Mouse (Mus musculus): ENCODE data around the gene 4930407I10Rik. TPM values are rescaled to one million over a fixed set of nuclear protein-coding genes. Genes with fewer than 3 reads are reported as not detected.

Gene 4930407I10Rik
- polyA plus RNA-seq, 1 experiment: not detected

DNA sequence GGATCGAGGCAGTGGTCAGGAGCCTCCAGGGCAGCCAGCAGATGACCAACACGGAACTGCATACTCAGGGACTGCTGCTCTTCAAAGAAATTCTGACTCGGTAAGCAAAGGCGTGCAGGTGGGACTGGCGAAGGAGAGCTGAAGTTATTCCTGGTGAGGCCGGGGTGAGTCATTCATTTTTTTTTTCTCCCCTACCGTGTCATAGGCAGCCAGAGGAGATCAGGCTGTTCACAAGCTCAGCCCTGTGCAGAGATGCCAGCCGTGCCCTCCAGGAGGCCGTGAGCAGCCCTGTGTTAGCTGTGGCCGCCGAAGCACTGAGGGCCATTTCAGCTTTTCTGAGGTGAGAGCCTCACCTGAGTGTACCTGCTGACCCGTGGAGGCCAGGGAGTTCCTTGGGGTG lies 27.2 kb downstream of the 4930407I10Rik start:
- no peak overlapping the region for H3K27ac ChIP-seq (ENCODE audit: insufficient read depth, low read length)
- H3K4me1 ChIP-seq (ENCODE audit: control insufficient read depth, insufficient read depth, low read length): no peaks in the 10 kb centered on the region
- TF ChIP-seq CTCF (IDR thresholded peaks at IDR 0.05; ENCODE audit: low read depth, low read length): no peak
- TF ChIP-seq EP300 (IDR thresholded peaks at IDR 0.05; ENCODE audit: insufficient read depth, low read depth, low read length): no peak
- no peak for TF ChIP-seq POLR2A (IDR thresholded peaks at IDR 0.05; ENCODE audit: insufficient read depth, low read length)
- no peak overlapping the region for H3K4me3 ChIP-seq (ENCODE audit: low read depth, low read length)
- H3K27me3 ChIP-seq (ENCODE audit: control insufficient read depth, insufficient read depth, low read length, poor library complexity, severe bottlenecking): no peaks in the 10 kb centered on the region
- H3K36me3 ChIP-seq (ENCODE audit: control insufficient read depth, insufficient read depth, low read length, poor library complexity, severe bottlenecking): no peaks in the 10 kb centered on the region
- no peaks in the 10 kb centered on the region for H3K9me3 ChIP-seq (replicated peaks; ENCODE audit: control insufficient read depth, insufficient read depth, low read length, poor library complexity, severe bottlenecking)
- H3K9ac ChIP-seq (ENCODE audit: low read depth, poor library complexity, severe bottlenecking): no peak overlapping the region

DNA sequence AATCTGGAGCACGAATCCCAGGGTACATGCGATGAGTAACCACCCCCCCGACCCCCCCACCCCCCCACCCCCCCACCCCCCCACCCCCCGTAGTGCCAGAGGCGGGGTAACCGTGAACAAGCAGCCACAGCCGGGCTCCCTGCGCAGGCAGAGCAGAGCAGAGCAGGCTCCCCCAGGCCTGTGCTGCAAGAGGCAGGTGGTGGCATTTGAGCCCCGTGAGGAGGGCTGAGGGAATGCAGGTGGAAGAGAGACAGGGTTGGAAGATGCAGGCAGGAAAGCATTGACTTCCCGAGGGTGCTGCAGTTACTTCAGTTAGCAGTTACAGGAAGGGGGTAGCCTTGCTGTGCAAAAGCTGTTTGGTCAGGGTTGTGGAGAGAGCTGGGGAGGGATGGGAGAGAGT lies 28.3 kb downstream of the 4930407I10Rik start:
- Histone ChIP-seq H3K4me1 (ENCODE audit: control insufficient read depth, insufficient read depth, low read length) (no peaks in the 10 kb centered on the region), H3K4me3 (ENCODE audit: low read depth, low read length) (no peak overlapping the region), H3K9ac (ENCODE audit: low read depth, poor library complexity, severe bottlenecking) (no peak overlapping the region), H3K27ac (ENCODE audit: insufficient read depth, low read length) (no peak overlapping the region), H3K27me3 (ENCODE audit: control insufficient read depth, insufficient read depth, low read length, poor library complexity, severe bottlenecking) (no peaks in the 10 kb centered on the region), H3K36me3 (ENCODE audit: control insufficient read depth, insufficient read depth, low read length, poor library complexity, severe bottlenecking) (no peaks in the 10 kb centered on the region), H3K9me3 (replicated peaks; ENCODE audit: control insufficient read depth, insufficient read depth, low read length, poor library complexity, severe bottlenecking) (no peaks in the 10 kb centered on the region)
- TF ChIP-seq POLR2A (IDR thresholded peaks at IDR 0.05; ENCODE audit: insufficient read depth, low read length): no peak
- TF ChIP-seq EP300 (IDR thresholded peaks at IDR 0.05; ENCODE audit: insufficient read depth, low read depth, low read length): no peak
- TF ChIP-seq CTCF (IDR thresholded peaks at IDR 0.05; ENCODE audit: low read depth, low read length): no peak

DNA sequence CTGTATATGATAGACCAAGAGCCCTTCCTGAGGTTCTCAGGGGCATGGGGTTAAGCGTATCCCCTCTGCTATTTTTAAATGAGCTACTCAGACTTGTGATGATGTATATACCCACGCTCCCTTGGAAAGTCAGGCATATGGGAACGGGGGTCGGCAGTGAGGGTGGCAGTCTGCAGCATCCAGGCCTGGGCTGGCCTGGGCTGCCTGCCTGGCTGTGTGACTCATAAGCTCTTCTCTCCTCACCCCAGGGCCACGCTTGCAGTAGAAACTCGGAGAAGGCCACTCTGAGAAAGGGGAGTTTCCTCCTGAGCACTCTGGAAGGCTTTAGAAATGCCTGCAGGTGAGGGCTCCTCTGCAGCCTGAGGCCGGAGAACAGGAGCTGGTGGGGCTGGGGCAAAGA lies 32.1 kb downstream of the 4930407I10Rik start:
- H3K4me1 ChIP-seq (ENCODE audit: control insufficient read depth, insufficient read depth, low read length): no peaks in the 10 kb centered on the region
- H3K27me3 ChIP-seq (ENCODE audit: control insufficient read depth, insufficient read depth, low read length, poor library complexity, severe bottlenecking): no peaks in the 10 kb centered on the region
- no peak overlapping the region for H3K27ac ChIP-seq (ENCODE audit: insufficient read depth, low read length)
- no peak overlapping the region for H3K4me3 ChIP-seq (ENCODE audit: low read depth, low read length)
- TF ChIP-seq EP300 (IDR thresholded peaks at IDR 0.05; ENCODE audit: insufficient read depth, low read depth, low read length): no peak
- no peak for TF ChIP-seq POLR2A (IDR thresholded peaks at IDR 0.05; ENCODE audit: insufficient read depth, low read length)
- TF ChIP-seq CTCF (IDR thresholded peaks at IDR 0.05; ENCODE audit: low read depth, low read length): no peak
- no peak overlapping the region for H3K9ac ChIP-seq (ENCODE audit: low read depth, poor library complexity, severe bottlenecking)
- H3K9me3 ChIP-seq (replicated peaks; ENCODE audit: control insufficient read depth, insufficient read depth, low read length, poor library complexity, severe bottlenecking): no peaks in the 10 kb centered on the region
- no peaks in the 10 kb centered on the region for H3K36me3 ChIP-seq (ENCODE audit: control insufficient read depth, insufficient read depth, low read length, poor library complexity, severe bottlenecking)

DNA sequence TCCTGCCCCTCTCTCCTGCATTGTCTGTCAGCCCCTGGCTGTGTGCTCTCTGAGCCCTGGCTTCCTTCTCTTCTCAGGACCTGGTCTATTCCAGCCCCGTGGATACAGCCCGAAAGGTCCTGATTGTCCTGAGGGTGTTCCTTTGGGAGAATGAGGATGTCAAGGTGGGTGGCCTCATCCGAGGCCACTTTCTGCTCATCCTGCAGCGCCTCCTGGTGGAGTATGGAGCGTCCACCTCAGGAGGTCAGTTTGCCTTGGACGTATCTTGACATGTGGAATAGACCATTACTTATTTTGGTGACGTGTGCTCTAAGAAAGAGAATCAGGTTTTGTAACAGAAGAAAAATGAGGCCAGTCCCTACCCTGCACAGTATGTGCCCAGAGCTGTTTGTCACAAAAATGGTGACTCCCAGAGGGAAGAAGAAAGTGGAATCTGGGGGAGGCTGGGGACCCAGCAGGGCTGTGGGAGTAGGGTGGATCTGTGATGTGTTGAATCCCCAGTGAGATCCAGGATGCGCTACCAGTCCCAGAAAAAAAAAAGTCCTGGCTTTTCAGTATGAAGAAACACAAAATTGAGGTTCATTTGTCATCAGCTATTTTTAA lies 48.1 kb downstream of the 4930407I10Rik start:
- Histone ChIP-seq H3K27me3 (ENCODE audit: control insufficient read depth, insufficient read depth, low read length, poor library complexity, severe bottlenecking) (no peaks in the 10 kb centered on the region), H3K4me3 (ENCODE audit: low read depth, low read length) (no peak overlapping the region), H3K4me1 (ENCODE audit: control insufficient read depth, insufficient read depth, low read length) (no peaks in the 10 kb centered on the region), H3K36me3 (ENCODE audit: control insufficient read depth, insufficient read depth, low read length, poor library complexity, severe bottlenecking) (no peaks in the 10 kb centered on the region), H3K27ac (ENCODE audit: insufficient read depth, low read length) (no peak overlapping the region), H3K9ac (ENCODE audit: low read depth, poor library complexity, severe bottlenecking) (no peak overlapping the region), H3K9me3 (replicated peaks; ENCODE audit: control insufficient read depth, insufficient read depth, low read length, poor library complexity, severe bottlenecking) (no peaks in the 10 kb centered on the region)
- TF ChIP-seq EP300 (IDR thresholded peaks at IDR 0.05; ENCODE audit: insufficient read depth, low read depth, low read length) (no peak), CTCF (IDR thresholded peaks at IDR 0.05; ENCODE audit: low read depth, low read length) (peak; percentile 82), POLR2A (IDR thresholded peaks at IDR 0.05; ENCODE audit: insufficient read depth, low read length) (no peak)

Other genes with a start within 250 kb of the 4930407I10Rik start
- gene Tob2, start 200.4 kb upstream of the 4930407I10Rik start, polyA plus RNA-seq (2011; ENCODE audit: insufficient read depth, insufficient read length, low read depth, missing spikeins): 10.7 and 12.7 TPM in 2 replicates
- gene Phf5a, start 187.2 kb upstream of the 4930407I10Rik start, polyA plus RNA-seq (2011; ENCODE audit: insufficient read depth, insufficient read length, low read depth, missing spikeins): 150 and 172 TPM in 2 replicates
- 174 and 181 TPM in 2 replicates for gene Aco2, start 186.8 kb upstream of the 4930407I10Rik start, polyA plus RNA-seq (2011; ENCODE audit: insufficient read depth, insufficient read length, low read depth, missing spikeins)
- gene Polr3h, start 132.9 kb upstream of the 4930407I10Rik start, polyA plus RNA-seq (2011; ENCODE audit: insufficient read depth, insufficient read length, low read depth, missing spikeins): 21.8 and 25.5 TPM in 2 replicates
- gene Csdc2, start 122.4 kb upstream of the 4930407I10Rik start, polyA plus RNA-seq (2011; ENCODE audit: insufficient read depth, insufficient read length, low read depth, missing spikeins): 4.0 and 4.9 TPM in 2 replicates
- 338 and 387 TPM in 2 replicates for gene Pmm1, start 98.2 kb upstream of the 4930407I10Rik start, polyA plus RNA-seq (2011; ENCODE audit: insufficient read depth, insufficient read length, low read depth, missing spikeins)
- gene 1700029P11Rik, start 78.6 kb upstream of the 4930407I10Rik start, polyA plus RNA-seq (2011; ENCODE audit: insufficient read depth, insufficient read length, low read depth, missing spikeins): 3.5 and 4.8 TPM in 2 replicates
- gene Xrcc6, start 71.3 kb upstream of the 4930407I10Rik start, polyA plus RNA-seq (2011; ENCODE audit: insufficient read depth, insufficient read length, low read depth, missing spikeins): 98.6 and 131 TPM in 2 replicates
- 45.4 and 45.9 TPM in 2 replicates for gene Desi1, start 25.3 kb upstream of the 4930407I10Rik start, polyA plus RNA-seq (2011; ENCODE audit: insufficient read depth, insufficient read length, low read depth, missing spikeins)
- 271 and 279 TPM in 2 replicates for gene Snu13, start 11.6 kb upstream of the 4930407I10Rik start, polyA plus RNA-seq (2011; ENCODE audit: insufficient read depth, insufficient read length, low read depth, missing spikeins)
- 0.23 TPM in 1 of 2 replicates, not detected in the other for gene Mei1, start 10.8 kb downstream of the 4930407I10Rik start, polyA plus RNA-seq (2011; ENCODE audit: insufficient read depth, insufficient read length, low read depth, missing spikeins)
- gene Ccdc134, start 68.8 kb downstream of the 4930407I10Rik start, polyA plus RNA-seq (2011; ENCODE audit: insufficient read depth, insufficient read length, low read depth, missing spikeins): 13.7 and 15.0 TPM in 2 replicates
- gene Srebf2, start 88.0 kb downstream of the 4930407I10Rik start, polyA plus RNA-seq (2011; ENCODE audit: insufficient read depth, insufficient read length, low read depth, missing spikeins): 205 and 210 TPM in 2 replicates
- gene Shisa8, start 153.7 kb downstream of the 4930407I10Rik start, polyA plus RNA-seq (2011; ENCODE audit: insufficient read depth, insufficient read length, low read depth, missing spikeins): 6.8 and 7.4 TPM in 2 replicates
- 1.9 and 2.3 TPM in 2 replicates for gene Tnfrsf13c, start 165.2 kb downstream of the 4930407I10Rik start, polyA plus RNA-seq (2011; ENCODE audit: insufficient read depth, insufficient read length, low read depth, missing spikeins)
- gene Cenpm, start 185.6 kb downstream of the 4930407I10Rik start, polyA plus RNA-seq (2011; ENCODE audit: insufficient read depth, insufficient read length, low read depth, missing spikeins): 43.2 and 52.0 TPM in 2 replicates
- gene 1500009C09Rik, start 193.2 kb downstream of the 4930407I10Rik start, polyA plus RNA-seq (2011; ENCODE audit: insufficient read depth, insufficient read length, low read depth, missing spikeins): not detected in 2 replicates
- 8.8 and 9.7 TPM in 2 replicates for gene Sept3, start 215.7 kb downstream of the 4930407I10Rik start, polyA plus RNA-seq (2011; ENCODE audit: insufficient read depth, insufficient read length, low read depth, missing spikeins)
- 0.70 and 1.1 TPM in 2 replicates for gene Wbp2nl, start 239.8 kb downstream of the 4930407I10Rik start, polyA plus RNA-seq (2011; ENCODE audit: insufficient read depth, insufficient read length, low read depth, missing spikeins)